Mouse (Mus musculus) kidney, adult 9 months (tissue): ENCODE results near the gene 1700021F07Rik.

Source experiments
- DNase-seq: peaks from one replicate; pipeline ENCODE4 v3.0.0; 2022

1700021F07Rik gene

DNA sequence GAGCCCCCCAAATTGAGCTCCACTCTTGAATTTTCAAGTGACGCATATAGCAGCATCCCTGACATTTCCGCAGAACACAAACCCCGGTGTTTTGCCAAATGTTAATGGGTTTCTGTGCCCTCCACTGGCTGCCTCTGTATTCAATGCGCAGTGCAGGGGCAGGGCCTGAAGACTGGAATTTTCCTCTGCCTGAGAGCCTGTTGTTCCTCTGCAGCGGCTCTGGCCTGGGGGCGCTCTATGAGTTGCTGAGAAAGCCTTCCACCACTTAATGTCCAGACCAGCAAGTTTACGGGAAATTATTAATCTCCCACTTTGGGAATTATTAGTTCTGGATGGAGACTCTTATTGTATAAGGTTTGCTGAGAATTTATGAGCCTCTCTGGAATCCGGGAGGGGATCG, 41.8 kb downstream of the 1700021F07Rik start:
- no peak for DNase-seq
